Mouse (Mus musculus): ENCODE results near the gene Zkscan16. TPM values are rescaled to one million over a fixed set of nuclear protein-coding genes. Genes with fewer than 3 reads are reported as not detected.

The Zkscan16 gene
- total RNA-seq (2015; ENCODE audit: low replicate concordance) (not detected in 2 replicates), total RNA-seq (2017; ENCODE audit: low replicate concordance) (not detected in 2 replicates)

DNA sequence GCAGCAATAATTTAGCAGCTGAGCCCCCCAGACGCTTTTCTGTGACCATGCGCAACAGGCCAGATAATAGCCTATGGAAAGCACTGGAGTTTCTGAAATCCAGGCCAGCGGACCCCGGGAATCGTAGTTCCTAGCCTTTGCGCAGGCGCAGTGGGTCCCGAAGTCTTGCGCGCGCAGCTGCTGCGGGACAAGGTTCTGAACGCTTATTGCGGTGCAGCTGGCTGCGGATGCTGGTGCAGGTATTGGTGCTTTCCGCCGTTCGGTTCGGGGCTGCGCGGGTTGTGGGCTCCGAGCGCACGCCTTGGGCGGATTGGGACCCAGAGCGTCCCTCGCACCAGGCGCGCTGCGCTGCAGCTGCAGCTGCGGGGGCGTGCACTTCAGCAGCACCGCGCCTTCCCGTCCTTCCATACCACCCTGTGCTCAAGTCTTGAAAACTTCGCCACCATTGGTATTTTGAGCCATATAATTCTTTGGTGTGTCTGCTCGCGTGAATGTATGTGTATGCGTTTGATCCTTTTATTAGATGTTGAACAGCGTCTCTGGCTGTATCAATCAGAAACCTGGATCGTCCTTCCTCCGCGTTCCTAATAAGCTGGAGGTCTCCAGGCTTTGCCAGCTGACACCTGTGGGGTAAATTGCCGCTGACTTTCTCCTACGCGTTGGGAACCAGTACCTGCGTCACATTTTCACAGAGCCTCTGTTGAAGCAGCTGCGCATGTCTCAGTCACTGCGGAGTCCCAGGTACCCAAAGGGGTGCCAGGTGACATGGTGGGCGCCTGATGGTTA is at the start of gene Zkscan16:
Gene Zkscan16 (plus strand): TSS at position 209 of the 786 bp plus-strand sequence.
- ATAC-seq (replicated peaks; ENCODE audit: low FRiP score, poor library complexity, severe bottlenecking), result no peak

DNA sequence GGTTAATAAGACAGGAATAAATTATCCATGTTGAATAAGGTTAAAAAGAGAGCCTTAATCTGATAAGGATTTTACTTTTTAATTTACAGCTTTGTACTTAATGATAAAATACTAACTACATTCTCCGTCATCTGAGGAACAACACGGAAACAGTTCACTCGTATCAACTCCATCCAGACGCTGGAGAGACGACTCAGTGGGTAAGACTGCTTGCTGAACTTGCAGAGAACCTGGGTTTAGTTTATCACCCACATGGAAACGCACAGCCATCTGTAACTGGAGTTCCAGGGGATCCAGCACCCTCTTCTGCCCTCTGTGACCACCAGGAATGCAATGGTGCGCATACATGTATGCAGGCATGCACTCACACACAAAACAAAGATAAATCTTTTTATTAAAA is 49.0 kb upstream of the Zkscan16 start:
- no peak for ATAC-seq (replicated peaks; ENCODE audit: low FRiP score, poor library complexity, severe bottlenecking)

DNA sequence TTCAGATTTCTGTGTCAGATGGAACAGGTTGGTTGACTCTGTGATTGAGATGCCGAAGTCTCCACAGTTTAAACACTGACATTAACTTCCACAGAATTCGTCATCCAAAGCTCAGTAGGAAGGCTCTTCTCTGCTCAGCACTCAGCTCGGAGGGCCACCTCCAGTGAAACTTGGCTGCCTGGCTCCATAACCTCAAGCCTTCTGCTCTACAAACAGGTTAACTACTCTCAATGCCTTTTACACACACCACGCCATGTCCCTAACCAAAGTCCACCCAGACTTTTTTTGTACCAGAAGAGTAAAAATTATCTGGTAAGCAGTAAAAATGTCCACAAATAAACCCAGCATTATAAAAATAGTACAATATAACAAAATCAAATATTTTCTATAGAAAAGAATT is 46.0 kb upstream of the Zkscan16 start:
- no peak for ATAC-seq (replicated peaks; ENCODE audit: low FRiP score, poor library complexity, severe bottlenecking)

DNA sequence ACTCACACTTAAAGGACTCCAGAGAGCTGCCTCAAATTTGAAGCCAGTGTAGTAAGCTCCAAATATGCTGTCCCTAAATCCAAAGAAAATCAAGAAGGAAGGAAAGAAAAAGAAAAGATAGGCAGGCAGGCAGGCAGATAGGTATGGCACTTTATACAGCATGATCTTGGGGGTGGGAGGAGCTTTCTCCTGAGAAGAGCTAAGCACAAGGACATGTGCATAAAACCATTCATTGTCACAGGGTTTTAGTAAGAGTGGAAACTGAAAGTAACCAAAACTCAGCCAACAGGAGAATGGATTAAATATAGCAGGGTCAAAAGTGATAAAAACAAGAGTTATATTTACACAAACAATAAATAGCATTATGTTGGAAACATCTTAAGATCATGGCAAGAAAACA is 45.1 kb upstream of the Zkscan16 start:
- ATAC-seq (replicated peaks; ENCODE audit: low FRiP score, poor library complexity, severe bottlenecking), result no peak

DNA sequence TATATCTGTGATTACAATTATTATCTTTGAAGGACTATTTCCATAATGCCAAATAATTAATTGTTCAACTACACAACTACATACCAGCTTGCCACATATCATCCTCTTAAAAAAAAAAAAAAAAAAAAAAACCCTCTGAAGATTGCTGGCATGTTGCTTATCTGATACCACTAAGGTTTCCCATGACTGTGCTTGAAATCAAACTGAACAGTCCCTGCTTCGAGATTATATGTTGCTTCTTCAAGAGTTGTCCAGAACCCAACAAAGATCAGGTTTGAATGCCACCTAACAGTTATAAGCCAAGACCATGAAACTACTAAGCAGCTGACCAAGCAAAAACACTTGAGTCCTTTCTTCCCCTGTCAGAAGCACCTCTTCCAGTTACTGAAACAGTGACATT is 36.0 kb upstream of the Zkscan16 start:
- ATAC-seq (replicated peaks; ENCODE audit: low FRiP score, poor library complexity, severe bottlenecking), result no peak

DNA sequence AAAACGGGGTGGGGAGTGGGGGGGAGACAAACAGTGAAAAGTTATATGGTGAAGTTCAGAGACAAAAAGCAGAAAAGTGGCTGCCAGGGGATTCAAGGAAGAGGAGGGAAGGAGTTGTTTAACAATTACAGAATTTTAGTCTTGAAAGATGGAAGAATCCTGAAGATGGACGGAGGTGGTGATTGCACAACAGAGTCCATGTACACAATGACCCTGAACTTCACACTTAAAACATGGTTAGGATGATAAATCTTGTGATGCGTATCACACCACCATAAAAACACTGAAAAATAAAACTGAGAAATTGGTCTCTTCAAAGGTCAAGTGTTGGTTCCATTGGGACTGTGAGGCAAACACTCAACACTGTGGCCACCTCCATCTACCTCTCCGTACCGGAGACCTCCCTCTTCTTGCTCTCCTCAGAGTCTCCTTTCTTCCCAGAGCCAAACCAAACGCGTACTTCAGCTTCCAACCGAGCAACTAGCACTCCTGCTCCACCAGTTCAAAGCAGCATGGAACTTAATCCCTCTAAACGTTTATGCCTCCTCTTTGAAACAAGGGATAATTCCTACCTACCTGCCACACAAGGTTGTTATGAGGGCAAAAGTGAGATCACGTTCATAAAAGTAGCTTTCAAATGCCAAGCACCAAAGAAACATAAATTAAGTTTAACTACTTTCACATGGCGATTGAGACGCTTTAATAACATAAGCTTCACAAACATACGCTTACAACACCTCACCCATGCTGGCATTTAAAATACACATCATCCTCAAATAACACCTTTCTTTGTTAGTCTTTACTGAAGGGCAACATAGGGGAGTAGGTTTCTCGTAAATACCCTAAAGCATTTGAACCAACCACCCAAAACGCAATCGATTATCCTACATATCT is 33.0 kb upstream of the Zkscan16 start:
- ATAC-seq (replicated peaks; ENCODE audit: low FRiP score, poor library complexity, severe bottlenecking), result no peak

DNA sequence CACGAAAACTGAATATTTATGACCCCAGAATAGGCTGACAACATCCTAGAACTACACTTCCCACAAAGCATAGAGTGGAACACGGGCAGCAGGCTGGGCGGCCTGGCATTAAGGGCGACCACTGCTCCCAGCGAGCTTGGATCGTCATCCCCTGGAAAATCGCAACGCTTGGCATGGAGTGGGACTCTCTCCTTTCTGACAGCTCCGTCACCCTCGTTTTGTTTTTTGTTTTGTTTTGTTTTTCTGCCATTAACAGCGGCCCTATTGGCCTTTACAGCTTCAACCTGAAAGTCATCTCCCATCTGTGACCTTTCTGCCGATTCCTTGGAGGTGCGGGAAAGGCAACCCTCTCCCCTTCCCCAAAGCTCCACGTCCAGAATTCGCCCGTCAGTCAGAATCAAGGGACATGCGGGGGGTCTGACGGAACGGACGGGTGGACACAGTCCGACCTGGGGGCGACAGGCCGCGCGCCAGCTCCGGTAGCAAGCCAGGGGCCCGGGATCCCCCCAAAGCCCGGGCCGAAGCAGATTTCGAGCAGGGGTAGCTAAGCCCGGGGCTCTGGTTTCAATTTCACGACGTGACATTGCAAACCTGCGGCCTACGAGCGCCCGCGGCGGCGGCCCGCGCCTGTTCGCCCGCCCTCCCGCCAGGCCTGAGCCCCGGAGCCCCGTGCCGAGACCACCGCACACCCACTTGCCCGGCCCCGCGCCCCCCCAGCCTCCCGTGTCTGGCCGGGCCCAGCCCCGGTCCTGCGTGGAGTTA is 32.2 kb upstream of the Zkscan16 start:
- peak; percentile 20; the same call in 1 of the 2 replicates for ATAC-seq (replicated peaks; ENCODE audit: low FRiP score, poor library complexity, severe bottlenecking)

DNA sequence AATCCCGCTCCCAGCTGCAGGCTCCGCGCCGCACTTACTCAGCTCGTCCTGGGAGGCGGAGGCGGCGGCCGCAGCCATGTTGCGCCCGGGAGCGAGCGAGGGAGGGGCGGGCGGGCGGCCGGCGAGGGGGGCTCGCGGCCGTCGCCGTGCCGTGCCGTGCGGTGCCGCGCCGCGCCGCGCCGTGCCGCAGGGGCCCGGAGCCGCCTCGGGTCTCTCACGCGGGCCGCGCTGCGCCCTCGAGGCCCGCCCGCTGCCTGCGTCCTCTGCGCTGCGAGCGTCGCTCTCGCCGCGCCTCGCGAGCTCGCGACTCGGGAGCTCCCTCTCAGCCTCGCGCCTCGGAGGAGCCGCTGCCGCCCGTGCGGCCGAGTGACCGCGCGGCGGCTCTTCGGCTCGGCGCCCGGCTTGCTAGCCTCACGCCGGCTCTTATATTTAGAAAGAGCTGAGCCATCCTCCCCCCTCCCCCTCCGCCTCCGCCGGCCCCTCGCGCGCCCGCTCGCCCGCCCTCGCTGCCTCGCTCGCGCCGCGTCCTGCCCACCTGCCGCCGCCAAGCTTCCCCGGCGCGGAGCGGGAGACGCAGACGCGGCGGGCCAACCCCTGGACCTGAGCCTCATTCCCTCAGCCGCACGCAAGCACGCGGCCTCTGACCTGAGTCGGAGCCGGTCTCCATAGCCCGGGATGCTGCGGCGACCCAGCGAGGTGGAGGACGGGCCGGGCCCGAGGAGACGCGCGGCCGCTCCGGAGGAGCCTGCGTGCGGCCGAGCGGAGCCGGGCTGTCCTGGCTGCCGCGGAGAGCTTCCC is 31.4 kb upstream of the Zkscan16 start:
- peak; percentile 66 for ATAC-seq (replicated peaks; ENCODE audit: low FRiP score, poor library complexity, severe bottlenecking)

DNA sequence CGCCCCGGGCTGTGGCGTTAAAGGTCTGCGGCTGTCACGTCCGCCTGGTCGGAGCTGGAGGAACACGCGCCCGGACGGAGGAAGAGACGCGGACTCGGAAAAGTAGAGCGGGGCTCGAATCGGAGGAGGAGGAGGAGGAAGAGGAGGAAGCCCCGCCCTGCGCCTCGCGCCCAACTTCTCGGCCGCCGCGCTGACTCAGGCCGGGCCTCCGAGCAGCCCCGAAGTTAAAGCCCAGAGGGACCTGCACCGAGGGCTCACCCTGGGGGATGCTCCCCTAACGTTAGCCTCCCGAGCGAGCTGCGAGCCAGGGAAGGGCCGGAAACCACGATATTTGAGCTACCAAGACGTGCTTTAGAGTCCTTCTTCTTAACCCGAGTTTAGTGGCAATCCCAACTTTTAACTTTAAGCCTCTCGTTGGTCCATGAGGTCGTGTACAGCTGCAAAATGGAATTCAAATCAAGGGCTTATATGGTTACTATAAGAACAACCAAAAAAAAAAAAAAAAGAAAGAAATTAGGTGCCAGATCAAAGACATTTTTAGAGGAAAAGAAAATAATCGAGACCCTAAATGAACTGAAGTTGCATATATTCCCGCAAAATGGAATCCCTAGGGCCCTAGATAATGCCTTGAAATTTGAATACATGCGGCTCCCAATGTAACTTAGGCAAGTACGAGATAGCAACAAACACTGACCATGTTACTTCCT is 30.6 kb upstream of the Zkscan16 start, which contains the start of gene Ecpas:
Gene Ecpas (minus strand): TSS at position 121 of the 707 bp plus-strand sequence.
- ATAC-seq (replicated peaks; ENCODE audit: low FRiP score, poor library complexity, severe bottlenecking), result peak; percentile 91

DNA sequence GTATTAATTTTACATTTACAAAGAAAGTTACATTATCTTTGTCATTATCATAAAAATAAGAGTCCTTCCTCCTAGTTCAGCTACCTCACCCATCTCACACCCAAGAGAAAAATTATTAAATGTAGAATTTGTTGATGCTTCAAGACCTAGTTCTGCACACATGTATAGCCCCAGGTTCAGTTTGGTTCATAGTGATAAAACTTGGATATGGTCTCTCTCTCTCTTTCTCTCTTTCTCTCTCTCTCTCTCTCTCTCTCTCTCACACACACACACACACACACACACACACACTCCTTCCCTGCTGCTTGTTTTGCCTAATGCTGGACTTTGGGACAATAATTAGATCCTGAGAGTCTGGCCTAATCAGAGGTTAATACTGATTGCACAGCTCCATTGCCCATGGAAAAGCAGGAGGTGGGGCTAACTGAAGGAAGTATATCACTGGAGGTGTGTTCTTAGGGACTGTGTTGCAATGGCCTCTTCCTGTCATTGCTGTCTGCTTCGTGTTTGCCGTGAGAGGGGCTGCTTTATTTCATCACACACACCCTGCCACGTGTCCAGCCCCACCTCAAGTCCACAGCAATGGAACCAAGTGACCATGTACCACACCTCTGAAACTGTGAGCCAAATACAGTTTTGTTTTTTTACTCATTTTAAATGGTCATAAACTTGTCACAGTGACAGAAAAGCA is 29.9 kb upstream of the Zkscan16 start:
- no peak for ATAC-seq (replicated peaks; ENCODE audit: low FRiP score, poor library complexity, severe bottlenecking)

DNA sequence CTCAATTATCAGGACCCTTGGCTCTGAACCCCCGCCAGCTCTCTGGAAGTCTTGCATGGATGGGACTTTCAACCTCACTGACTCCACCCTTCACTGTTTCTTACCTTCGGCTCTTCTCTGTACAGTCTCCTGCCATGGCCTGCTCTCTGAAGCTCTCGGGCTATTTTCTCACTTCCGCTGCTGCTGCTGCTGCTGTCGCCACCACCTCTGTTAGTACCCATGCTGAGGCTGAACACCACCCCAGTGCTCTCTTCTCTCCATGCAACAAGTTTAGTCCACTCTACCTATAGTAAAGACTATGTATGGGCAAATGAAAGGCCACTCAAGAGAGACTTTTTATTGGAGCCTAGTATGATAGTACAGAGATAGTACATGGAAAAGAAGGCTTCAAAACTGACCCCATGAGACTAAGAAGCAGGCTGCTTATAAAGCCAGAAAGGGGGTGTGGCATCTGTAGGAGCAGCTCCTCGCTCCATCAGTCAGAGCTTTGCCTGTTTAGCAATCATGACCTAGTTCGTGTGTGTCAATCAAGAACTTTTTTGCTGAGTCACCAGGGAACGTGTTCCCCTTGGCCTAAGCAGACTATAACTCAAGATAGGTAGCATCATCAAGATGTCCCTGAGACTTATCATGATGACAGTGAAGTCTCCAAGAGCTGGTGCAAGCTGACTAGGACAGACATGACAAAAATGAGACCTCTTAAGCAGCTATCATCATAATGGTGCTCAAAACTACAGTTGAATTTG is 28.2 kb upstream of the Zkscan16 start:
- ATAC-seq (replicated peaks; ENCODE audit: low FRiP score, poor library complexity, severe bottlenecking), result no peak

DNA sequence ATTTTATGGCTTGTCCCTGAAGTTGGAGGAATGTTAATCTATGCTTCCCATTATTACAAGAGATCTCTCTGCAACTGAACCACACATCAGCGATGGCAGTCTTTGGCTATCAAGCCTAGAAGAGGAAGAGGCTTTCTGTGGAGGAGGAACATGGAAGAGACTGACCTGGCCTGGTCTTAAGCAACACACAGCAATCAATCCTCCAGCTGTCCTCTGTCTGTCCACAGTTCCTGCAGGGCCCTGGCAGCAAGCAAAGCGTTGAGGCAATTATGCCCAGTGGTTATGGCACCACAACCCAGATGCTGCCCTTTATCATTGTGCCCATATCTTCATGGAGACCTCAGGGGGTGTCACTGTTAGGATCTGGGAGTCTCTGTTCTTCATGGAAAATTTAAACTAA is 19.5 kb upstream of the Zkscan16 start:
- ATAC-seq (replicated peaks; ENCODE audit: low FRiP score, poor library complexity, severe bottlenecking), result no peak

DNA sequence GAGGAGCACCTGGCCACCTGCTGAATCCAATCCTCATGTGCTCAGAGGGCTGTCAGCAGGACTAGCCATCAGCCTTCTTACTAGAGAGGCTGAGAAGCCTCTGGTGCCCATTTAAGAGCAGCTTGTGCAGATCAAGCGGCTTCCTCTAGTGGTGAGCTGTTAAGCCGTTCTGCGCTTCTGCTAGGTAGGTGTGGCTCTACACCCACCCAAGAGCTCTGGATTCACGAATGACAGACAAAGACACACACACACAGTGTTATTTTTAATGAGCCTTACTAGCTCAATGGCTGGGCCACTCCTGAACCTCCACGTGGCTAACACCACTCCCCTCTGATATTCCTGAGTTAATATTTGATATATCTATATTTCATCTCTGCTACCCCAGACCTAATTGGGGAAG is 17.8 kb upstream of the Zkscan16 start:
- no peak for ATAC-seq (replicated peaks; ENCODE audit: low FRiP score, poor library complexity, severe bottlenecking)

DNA sequence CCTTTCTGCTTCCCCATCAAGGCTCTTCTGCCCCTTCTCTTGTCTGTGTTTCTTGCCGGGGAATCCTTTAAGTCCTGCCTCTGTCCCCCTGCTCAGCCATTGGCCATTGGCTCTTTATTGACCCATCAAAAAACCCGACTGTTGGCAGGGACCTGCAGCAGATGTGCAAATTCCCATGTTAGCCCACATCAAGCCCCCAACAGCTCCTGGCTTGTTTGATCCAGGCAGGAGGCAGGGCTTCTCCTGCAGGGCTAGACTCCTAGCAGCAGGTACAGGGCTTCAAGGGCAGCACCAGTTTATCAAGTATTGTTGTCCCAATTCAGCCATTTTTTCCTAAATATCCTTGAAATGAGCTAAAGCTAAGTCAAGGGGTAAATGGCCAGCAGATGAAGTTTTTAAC is 17.3 kb upstream of the Zkscan16 start:
- no peak for ATAC-seq (replicated peaks; ENCODE audit: low FRiP score, poor library complexity, severe bottlenecking)

DNA sequence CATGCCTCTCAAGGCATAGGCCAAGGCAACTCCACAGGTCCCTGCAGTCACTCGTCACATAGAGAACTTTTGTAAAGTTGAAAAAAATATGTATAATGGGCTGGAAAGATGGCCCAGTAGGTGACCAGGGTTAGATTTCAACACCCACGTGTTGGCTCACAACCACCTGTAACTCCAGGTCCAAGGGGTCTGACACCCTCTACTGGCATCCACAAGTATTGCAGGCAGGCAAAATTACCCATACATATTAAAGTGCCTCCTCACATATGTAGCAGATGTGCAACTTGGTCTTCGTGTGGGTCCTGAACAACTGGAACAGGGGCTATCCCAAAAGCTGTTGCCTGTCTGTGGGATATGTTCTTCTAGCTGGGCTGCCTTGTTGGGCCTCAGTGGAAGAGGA is 15.8 kb upstream of the Zkscan16 start:
- no peak for ATAC-seq (replicated peaks; ENCODE audit: low FRiP score, poor library complexity, severe bottlenecking)

DNA sequence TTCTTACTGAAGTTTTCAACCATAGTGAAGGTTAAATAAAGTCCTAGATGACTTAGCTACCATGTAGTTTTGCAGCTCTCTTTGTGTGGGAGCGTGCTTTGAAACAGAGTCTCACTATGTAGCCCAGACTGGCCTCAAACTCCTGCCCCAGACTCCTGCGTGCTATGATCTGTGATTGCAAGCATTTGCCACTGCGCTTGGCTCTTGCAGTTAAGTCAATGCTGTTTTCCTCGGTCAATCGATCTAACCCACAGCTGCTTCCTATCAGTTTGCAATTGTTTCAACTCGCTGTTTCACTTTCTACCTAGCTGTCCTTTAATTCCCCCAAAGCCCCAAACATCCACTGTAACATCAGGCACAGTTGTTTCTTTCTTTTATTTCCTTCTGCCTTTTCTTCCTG is 10.9 kb upstream of the Zkscan16 start:
- ATAC-seq (replicated peaks; ENCODE audit: low FRiP score, poor library complexity, severe bottlenecking), result no peak

DNA sequence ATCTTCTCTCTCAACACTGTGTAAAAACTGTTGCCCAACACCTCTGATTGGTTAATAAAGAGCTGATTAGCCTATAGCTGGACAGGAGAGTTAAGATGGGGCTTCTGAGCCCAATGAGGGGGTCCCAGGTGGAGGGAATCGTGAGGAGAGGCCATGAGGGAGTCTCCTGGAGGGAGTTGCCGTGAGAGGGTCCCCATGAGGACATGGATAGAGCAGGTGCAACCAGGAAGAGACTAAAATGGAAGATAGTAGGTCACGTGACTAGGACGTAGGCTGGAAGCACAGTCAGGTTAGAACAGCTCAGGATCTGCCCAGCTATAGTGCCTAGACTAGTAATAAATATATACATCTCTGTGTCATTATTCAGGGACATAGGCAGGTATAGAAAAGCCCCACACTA is 9.1 kb upstream of the Zkscan16 start:
- no peak for ATAC-seq (replicated peaks; ENCODE audit: low FRiP score, poor library complexity, severe bottlenecking)
